Mouse (Mus musculus) forebrain, embryonic 16.5 days (tissue): Measurements from ENCODE around the gene Stx8. TPM values are rescaled to one million over a fixed set of nuclear protein-coding genes. Genes with fewer than 3 reads are reported as not detected.

Source experiments
- ATAC-seq: fragments of 200-750 bp; cut with Nextera tagmentation; 2 replicates; pipeline ENCODE4 v1.8.0; 2017; ENCODE audit warnings: mild to moderate bottlenecking, moderate library complexity
- H3K27ac ChIP-seq: fragments of 300-500 bp; sonication (generic); 2 replicates; pipeline ENCODE4 v1.5.1; 2014; ENCODE audit warnings: low read length, control low read depth
- H3K27me3 ChIP-seq: fragments of 300-500 bp; sonication (generic); replicated peaks from 2 replicates; pipeline ENCODE4 v1.6.1; 2014; ENCODE audit warnings: low read length; ENCODE audit not compliant: control insufficient read depth, insufficient read depth
- H3K36me3 ChIP-seq: fragments of 300-500 bp; sonication (generic); 2 replicates; pipeline ENCODE4 v1.6.1; 2014; ENCODE audit not compliant: control insufficient read depth, insufficient read depth
- H3K4me1 ChIP-seq: fragments of 300-500 bp; sonication (generic); replicated peaks from 2 replicates; pipeline ENCODE4 v1.6.1; 2014; ENCODE audit warnings: low read length; ENCODE audit not compliant: control insufficient read depth, insufficient read depth
- H3K4me2 ChIP-seq: fragments of 300-500 bp; sonication (generic); 2 replicates; pipeline ENCODE4 v1.6.1; 2014; ENCODE audit warnings: mild to moderate bottlenecking, low read length, control low read depth
- H3K4me3 ChIP-seq: fragments of 300-500 bp; sonication (generic); replicated peaks from 2 replicates; pipeline ENCODE4 v1.5.1; 2014; ENCODE audit warnings: mild to moderate bottlenecking, low read length, control low read depth
- H3K9ac ChIP-seq: fragments of 300-500 bp; sonication (generic); replicated peaks from 2 replicates; pipeline ENCODE4 v1.6.1; 2014; ENCODE audit warnings: low read depth, low read length, control low read depth
- H3K9me3 ChIP-seq: fragments of 300-500 bp; sonication (generic); 2 replicates; pipeline ENCODE4 v1.6.1; 2016; ENCODE audit warnings: low read length; ENCODE audit not compliant: control insufficient read depth
- WGBS: fragments of 180-500 bp; shearing (Covaris S2); extraction: QIAGEN DNeasy Blood & Tissue Kit; methylation state at CpG from one replicate; pipeline ENCODE4 v1.1.7; 2014; 5-methylcytosine and 5-hydroxymethylcytosine counted together
- polyA plus RNA-seq: library from polyadenylated mRNA; unstranded; fragments of >200 nt; fragmentation: Nextera tagmentation; extraction: Ambion mirVana; gene quantifications from 2 replicates; pipeline ENCODE4 v1.2.1, GENCODE M21; 2015

The Stx8 gene
- 66.6 and 68.2 TPM in 2 replicates for polyA plus RNA-seq

GRCm38 (mm10) chr11:67965905-67966878 lies at the start of gene Stx8:
Gene Stx8, plus strand, starts transcription at chr11:67966193.
- H3K27ac ChIP-seq = no peak within 1 kb of the TSS
- peak within 1 kb of the TSS; percentile 81 for H3K9ac ChIP-seq
- H3K4me3 ChIP-seq = peak within 1 kb of the TSS; percentile 88
- no peaks in the 10 kb centered on the region for H3K9me3 ChIP-seq
- peak; percentile 89 for ATAC-seq
- peaks cover 19% of the 10 kb centered on the region for H3K4me1 ChIP-seq
- WGBS = under 1% methylated on average over 28 of the region's 28 CpGs
- H3K4me2 ChIP-seq = peak within 1 kb of the TSS; percentile 70
- H3K27me3 ChIP-seq = no peaks in the 10 kb centered on the region
- no peaks in the 10 kb centered on the region for H3K36me3 ChIP-seq

- peaks cover 12% of the 10 kb centered on the region; the same call in 1 of the 2 replicates for H3K27me3 ChIP-seq
- ATAC-seq = no peak
- H3K4me2 ChIP-seq = no peak overlapping the region
- no peak overlapping the region for H3K27ac ChIP-seq
- no peaks in the 10 kb centered on the region for H3K36me3 ChIP-seq
- 72% methylated on average over 3 of the region's 3 CpGs for WGBS
- no peak overlapping the region for H3K4me3 ChIP-seq
- H3K4me1 ChIP-seq = 0 out of 2 replicates have a peak, but pooled peaks cover 3% of the 10 kb centered on the region
- H3K9me3 ChIP-seq = no peaks in the 10 kb centered on the region
- H3K9ac ChIP-seq = no peak overlapping the region
These were observed 48.9 kb upstream of the Stx8 start for GRCm38 (mm10) chr11:67917126-67917525.

GRCm38 (mm10) chr11:67919593-67919992 lies 46.4 kb upstream of the Stx8 start:
- no peak for ATAC-seq
- no peak overlapping the region for H3K9ac ChIP-seq
- 73% methylated on average over 5 of the region's 5 CpGs for WGBS
- H3K4me2 ChIP-seq = no peak overlapping the region
- peaks cover 12% of the 10 kb centered on the region; the same call in 1 of the 2 replicates for H3K27me3 ChIP-seq
- H3K4me3 ChIP-seq = no peak overlapping the region
- no peaks in the 10 kb centered on the region for H3K9me3 ChIP-seq
- H3K27ac ChIP-seq = no peak overlapping the region
- H3K36me3 ChIP-seq = no peaks in the 10 kb centered on the region
- peaks cover 8% of the 10 kb centered on the region; the same call in 1 of the 2 replicates for H3K4me1 ChIP-seq

DNA sequence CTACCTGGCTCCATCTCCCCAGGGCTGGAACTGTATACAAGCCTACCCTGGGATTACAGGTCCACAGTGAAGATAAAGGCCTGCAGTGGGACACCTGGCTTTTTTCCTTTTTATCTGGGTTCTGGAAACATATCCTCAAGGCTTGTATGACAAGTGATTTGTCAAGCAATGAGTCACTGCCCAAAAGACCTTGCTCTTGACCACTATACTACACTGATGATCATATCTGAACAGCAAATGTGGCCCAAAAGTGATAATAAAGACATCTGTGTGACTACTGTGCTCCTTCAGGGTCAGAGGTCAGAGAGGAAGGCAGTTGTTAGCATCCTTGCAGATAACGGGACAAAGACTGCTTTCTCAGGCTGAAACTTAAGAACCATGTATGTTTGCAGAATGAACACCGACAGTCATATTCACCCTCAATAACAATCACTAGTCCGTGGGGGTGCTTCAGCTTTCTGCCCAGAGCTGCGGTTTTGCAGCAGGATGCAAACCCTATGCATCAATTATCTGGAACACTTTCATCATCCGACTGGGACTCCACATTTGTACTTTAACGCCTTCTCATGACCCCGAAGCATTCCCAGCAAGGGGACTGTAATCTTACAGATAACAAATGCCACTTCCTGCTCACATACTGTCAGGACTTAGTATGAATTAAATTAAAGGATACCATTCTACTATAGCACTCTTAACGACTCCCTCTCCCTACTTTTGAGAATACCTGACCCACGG lies 45.6 kb upstream of the Stx8 start:
- Histone ChIP-seq H3K9me3 (no peaks in the 10 kb centered on the region), H3K27ac (no peak overlapping the region), H3K4me3 (peak overlapping the region; percentile 65), H3K9ac (no peak overlapping the region; the same call in 1 of the 2 replicates), H3K27me3 (peaks cover 12% of the 10 kb centered on the region; the same call in 1 of the 2 replicates), H3K4me2 (peak overlapping the region; percentile 95), H3K36me3 (no peaks in the 10 kb centered on the region), H3K4me1 (peaks cover 8% of the 10 kb centered on the region; the same call in 1 of the 2 replicates)
- ATAC-seq = no peak
- WGBS = 64% methylated on average over 9 of the region's 9 CpGs

GRCm38 (mm10) chr11:67921091-67921826 lies 44.7 kb upstream of the Stx8 start:
- 3% methylated on average over 43 of the region's 47 CpGs for WGBS
- H3K9me3 ChIP-seq = no peaks in the 10 kb centered on the region
- peak overlapping the region; percentile 63 for H3K9ac ChIP-seq
- no peak overlapping the region for H3K27ac ChIP-seq
- peak; percentile 11; the same call in 1 of the 2 replicates for ATAC-seq
- peak overlapping the region; percentile 95 for H3K4me2 ChIP-seq
- H3K27me3 ChIP-seq = peaks cover 12% of the 10 kb centered on the region; the same call in 1 of the 2 replicates
- H3K4me3 ChIP-seq = peak overlapping the region; percentile 65
- no peaks in the 10 kb centered on the region for H3K36me3 ChIP-seq
- peaks cover 8% of the 10 kb centered on the region; the same call in 1 of the 2 replicates for H3K4me1 ChIP-seq

DNA sequence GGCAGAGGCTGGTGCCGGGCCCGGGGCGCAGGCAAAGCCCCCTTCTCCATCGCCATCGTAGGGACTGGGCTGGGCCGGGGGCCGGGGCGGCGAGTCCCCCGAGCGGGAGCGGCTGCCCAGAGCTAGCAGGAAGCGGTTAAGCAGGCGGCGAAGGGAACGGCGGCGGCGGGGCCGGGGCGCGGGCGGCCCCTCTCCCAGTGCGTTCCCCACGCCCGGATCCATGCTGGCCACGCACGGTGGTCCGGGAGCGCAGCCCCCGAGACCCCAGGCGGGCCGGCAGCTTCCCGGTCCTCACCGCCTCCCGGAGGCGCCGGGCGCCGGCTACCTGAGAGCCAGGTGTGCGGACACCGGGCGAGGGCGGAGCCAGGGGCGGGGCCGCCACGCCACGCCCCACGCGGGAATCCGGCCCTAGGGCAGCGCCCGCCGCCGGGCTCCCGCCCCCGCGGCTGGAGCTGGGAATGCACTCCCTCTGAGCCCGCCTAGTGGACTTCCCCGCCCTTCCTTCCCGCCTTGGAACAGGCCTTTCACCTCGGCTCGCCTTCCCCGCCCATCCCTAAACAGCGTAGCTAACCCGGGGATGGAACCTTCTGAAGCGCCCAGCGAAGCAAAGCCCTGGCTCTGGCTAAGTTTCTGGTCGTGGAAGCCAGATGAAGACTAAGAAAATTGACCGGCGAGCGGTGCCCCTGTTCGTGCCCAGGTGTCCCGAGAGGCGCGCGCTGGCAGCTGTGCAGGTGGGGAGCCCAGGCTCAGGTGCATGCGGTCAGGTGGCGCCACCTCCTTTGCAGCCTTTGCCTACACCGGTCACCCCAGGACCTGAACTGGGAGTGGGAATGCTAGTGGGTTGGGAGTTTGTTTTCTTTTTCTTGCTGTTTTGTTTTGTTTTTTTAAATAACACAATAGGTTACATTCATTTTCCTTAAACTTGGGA lies 43.9 kb upstream of the Stx8 start, which contains the start of gene Usp43:
Usp43 (minus strand) TSS at position 327 of the 928 bp plus-strand sequence.
- Histone ChIP-seq H3K9ac (peak within 1 kb of the TSS; percentile 63), H3K4me1 (peaks cover 8% of the 10 kb centered on the region; the same call in 1 of the 2 replicates), H3K4me3 (peak within 1 kb of the TSS; percentile 65), H3K9me3 (no peaks in the 10 kb centered on the region), H3K36me3 (no peaks in the 10 kb centered on the region), H3K27ac (no peak within 1 kb of the TSS), H3K4me2 (peak within 1 kb of the TSS; percentile 95), H3K27me3 (peaks cover 12% of the 10 kb centered on the region; the same call in 1 of the 2 replicates)
- ATAC-seq = peak; percentile 66
- WGBS = under 1% methylated on average over 77 of the region's 80 CpGs

DNA sequence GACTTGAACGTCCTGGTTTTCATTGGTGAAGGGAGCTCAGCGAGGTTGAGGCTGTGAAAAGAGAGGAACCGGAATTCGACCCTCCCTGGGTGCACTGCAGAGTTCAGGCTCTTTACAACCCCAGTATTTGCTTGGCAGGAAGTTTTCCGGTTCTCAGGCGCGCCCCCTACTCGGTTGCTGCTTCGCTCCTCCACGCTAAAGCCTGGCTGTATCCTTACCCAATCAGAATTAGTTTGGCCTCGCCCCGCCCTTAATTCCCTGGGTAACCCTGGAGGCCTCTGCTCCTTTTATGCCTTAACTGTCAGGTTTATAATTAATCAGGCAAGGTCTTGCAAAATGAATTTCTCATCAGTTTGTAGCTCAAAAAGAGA lies 43.3 kb upstream of the Stx8 start:
- peak; percentile 91 for ATAC-seq
- Histone ChIP-seq H3K27ac (no peak overlapping the region), H3K9ac (no peak overlapping the region), H3K4me3 (peak overlapping the region; percentile 65), H3K27me3 (peaks cover 12% of the 10 kb centered on the region; the same call in 1 of the 2 replicates), H3K36me3 (no peaks in the 10 kb centered on the region), H3K9me3 (no peaks in the 10 kb centered on the region), H3K4me2 (peak overlapping the region; percentile 95), H3K4me1 (peaks cover 8% of the 10 kb centered on the region; the same call in 1 of the 2 replicates)
- 0% methylated on average over 12 of the region's 12 CpGs for WGBS

GRCm38 (mm10) chr11:67923720-67924119 lies 42.3 kb upstream of the Stx8 start:
- no peaks in the 10 kb centered on the region for H3K36me3 ChIP-seq
- no peak for ATAC-seq
- peaks cover 8% of the 10 kb centered on the region; the same call in 1 of the 2 replicates for H3K4me1 ChIP-seq
- no peak overlapping the region for H3K4me3 ChIP-seq
- H3K27me3 ChIP-seq = peaks cover 12% of the 10 kb centered on the region; the same call in 1 of the 2 replicates
- H3K9me3 ChIP-seq = no peaks in the 10 kb centered on the region
- WGBS = 95% methylated on average over 5 of the region's 5 CpGs
- H3K9ac ChIP-seq = no peak overlapping the region
- no peak overlapping the region for H3K27ac ChIP-seq
- H3K4me2 ChIP-seq = no peak overlapping the region
